Mouse (Mus musculus) kidney, adult 2 months (tissue): ENCODE data around the gene Stmn1. TPM values are rescaled to one million over a fixed set of nuclear protein-coding genes. Genes with fewer than 3 reads are reported as not detected.
"Not testable (repeated sequence)": the region's sequence is repeated elsewhere in the genome, so short reads cannot be mapped to it uniquely, and the experiment has no call there.

Source experiments
- DNase-seq: peaks from one replicate; pipeline ENCODE4 v3.0.0; 2021
- H3K27ac ChIP-seq: fragments of 200-500 bp; 2 replicates; pipeline ENCODE4 v1.5.1; 2012; ENCODE audit warnings: low read depth, low read length, control low read depth, inconsistent platforms; ENCODE audit not compliant: insufficient read depth
- H3K27me3 ChIP-seq: fragments of 200-500 bp; replicated peaks from 2 replicates; pipeline ENCODE4 v1.6.1; 2012; ENCODE audit warnings: mild to moderate bottlenecking, moderate library complexity, low read length, inconsistent platforms; ENCODE audit not compliant: control insufficient read depth, insufficient read depth
- H3K36me3 ChIP-seq: fragments of 200-500 bp; 2 replicates; pipeline ENCODE4 v1.6.1; 2012; ENCODE audit warnings: mild to moderate bottlenecking, moderate library complexity, low read length, inconsistent platforms; ENCODE audit not compliant: control insufficient read depth, insufficient read depth
- H3K4me1 ChIP-seq: fragments of 200-500 bp; 2 replicates; pipeline ENCODE4 v1.6.1; 2011; ENCODE audit warnings: low read length; ENCODE audit not compliant: control insufficient read depth, insufficient read depth
- H3K4me3 ChIP-seq: fragments of 200-500 bp; 2 replicates; pipeline ENCODE4 v1.5.1; 2011; ENCODE audit warnings: mild to moderate bottlenecking, low read depth, low read length, control low read depth; ENCODE audit not compliant: insufficient read depth
- CTCF ChIP-seq: fragments of 200-500 bp; conservative IDR thresholded peaks from 2 replicates; pipeline ENCODE4 v1.5.1; 2011; ENCODE audit warnings: low read depth, mild to moderate bottlenecking, control low read depth, low read length, moderate library complexity, mixed read lengths; ENCODE audit not compliant: insufficient read depth, insufficient read length
- POLR2A ChIP-seq: fragments of 200-500 bp; IDR thresholded peaks from one replicate; pipeline ENCODE4 v1.6.1; 2011; ENCODE audit warnings: low read depth, low read length, control low read depth
- WGBS: fragments of 180-500 bp; shearing (Covaris S2); methylation state at CpG from one replicate; pipeline ENCODE4 v1.1.7; 2018; 5-methylcytosine and 5-hydroxymethylcytosine counted together
- polyA plus RNA-seq: library from polyadenylated mRNA; depleted of rRNA; stranded (reverse); fragments of >200 nt; gene quantifications from 2 replicates; pipeline ENCODE4 v1.2.3, GENCODE M21; 2012

Gene Stmn1
- polyA plus RNA-seq, 1 experiment, result 24.9 TPM

GRCm38 (mm10) chr4:134485151-134485900, 17.2 kb downstream of the Stmn1 start:
- WGBS, result 73% methylated on average over 5 of the region's 5 CpGs
- Histone ChIP-seq H3K4me3 (no peak overlapping the region), H3K36me3 (no peaks in the 10 kb centered on the region), H3K4me1 (peaks cover 25% of the 10 kb centered on the region), H3K27ac (peak overlapping the region; percentile 33), H3K27me3 (no peaks in the 10 kb centered on the region)
- DNase-seq, result peak; percentile 91
- no peak for TF ChIP-seq POLR2A
- TF ChIP-seq CTCF, result no peak

- Histone ChIP-seq H3K4me3 (no peak overlapping the region), H3K4me1 (peaks cover 25% of the 10 kb centered on the region), H3K36me3 (no peaks in the 10 kb centered on the region), H3K27ac (no peak overlapping the region), H3K27me3 (no peaks in the 10 kb centered on the region)
- WGBS, result 76% methylated on average over 5 of the region's 5 CpGs
- no peak for TF ChIP-seq CTCF
- no peak for TF ChIP-seq POLR2A
- no peak for DNase-seq
These were observed 20.1 kb downstream of the Stmn1 start for GRCm38 (mm10) chr4:134488211-134488610.

GRCm38 (mm10) chr4:134489986-134490665, 22.0 kb downstream of the Stmn1 start:
- Histone ChIP-seq H3K4me3 (no peak overlapping the region), H3K27ac (peak overlapping the region; percentile 53), H3K27me3 (no peaks in the 10 kb centered on the region), H3K36me3 (no peaks in the 10 kb centered on the region), H3K4me1 (peaks cover 21% of the 10 kb centered on the region; the same call in 1 of the 2 replicates)
- TF ChIP-seq POLR2A (no peak), CTCF (no peak)
- peak; percentile 82 for DNase-seq
- 54% methylated on average over 11 of the region's 11 CpGs for WGBS

- peaks cover 26% of the 10 kb centered on the region for H3K4me1 ChIP-seq
- H3K4me3 ChIP-seq, result no peak overlapping the region
- H3K36me3 ChIP-seq, result no peaks in the 10 kb centered on the region
- TF ChIP-seq CTCF (no peak), POLR2A (no peak)
- 54% methylated on average over 6 of the region's 6 CpGs for WGBS
- peak; percentile 56 for DNase-seq
- no peaks in the 10 kb centered on the region for H3K27me3 ChIP-seq
- H3K27ac ChIP-seq, result no peak overlapping the region
These were observed 23.6 kb downstream of the Stmn1 start for GRCm38 (mm10) chr4:134491716-134492115.

GRCm38 (mm10) chr4:134494161-134494560, 26.0 kb downstream of the Stmn1 start:
- DNase-seq, H3K27me3 ChIP-seq, H3K27ac ChIP-seq, H3K36me3 ChIP-seq, H3K4me3 ChIP-seq: not testable (repeated sequence)
- 96% methylated on average over 6 of the region's 6 CpGs for WGBS
- peaks cover 25% of the 10 kb centered on the region for H3K4me1 ChIP-seq

GRCm38 (mm10) chr4:134494780-134495545, 26.8 kb downstream of the Stmn1 start:
- Histone ChIP-seq H3K27ac (no peak overlapping the region), H3K27me3 (no peaks in the 10 kb centered on the region), H3K4me3 (no peak overlapping the region), H3K4me1 (peaks cover 19% of the 10 kb centered on the region), H3K36me3 (no peaks in the 10 kb centered on the region)
- WGBS, result 64% methylated on average over 16 of the region's 16 CpGs
- no peak for DNase-seq
- TF ChIP-seq CTCF, result no peak
- no peak for TF ChIP-seq POLR2A

GRCm38 (mm10) chr4:134495546-134495923, 27.4 kb downstream of the Stmn1 start:
- TF ChIP-seq CTCF (no peak), POLR2A (no peak)
- Histone ChIP-seq H3K36me3 (no peaks in the 10 kb centered on the region), H3K27ac (0 out of 2 replicates have a peak overlapping the region, but pooled peaks have one; percentile 3), H3K27me3 (no peaks in the 10 kb centered on the region), H3K4me1 (peaks cover 19% of the 10 kb centered on the region), H3K4me3 (no peak overlapping the region)
- 66% methylated on average over 5 of the region's 5 CpGs for WGBS
- DNase-seq, result no peak
